Mouse (Mus musculus): ENCODE data around the gene Slamf1. TPM values are rescaled to one million over a fixed set of nuclear protein-coding genes. Genes with fewer than 3 reads are reported as not detected.

Gene Slamf1
- total and polyA plus RNA-seq, 2 experiments from 2014 or later: 0.11 to 0.19 TPM

- Histone ChIP-seq H3K9ac (replicated peaks; ENCODE audit: low read length, poor library complexity, severe bottlenecking) (no peak overlapping the region), H3K27ac (ENCODE audit: low read depth, low read length) (no peak overlapping the region), H3K4me2 (ENCODE audit: low read depth, low read length, poor library complexity, severe bottlenecking) (no peak overlapping the region), H3K36me3 (ENCODE audit: insufficient read depth, low read length) (no peaks in the 10 kb centered on the region), H3K4me3 (ENCODE audit: low read depth, low read length) (no peak overlapping the region), H3K27me3 (ENCODE audit: insufficient read depth, low read length) (no peaks in the 10 kb centered on the region), H3K9me3 (ENCODE audit: low read length) (no peaks in the 10 kb centered on the region), H3K4me1 (ENCODE audit: insufficient read depth, low read length) (no peaks in the 10 kb centered on the region)
- 91% methylated on average over 4 of the region's 4 CpGs for WGBS
- TF ChIP-seq CTCF (IDR thresholded peaks at IDR 0.05): no peak
- ATAC-seq (ENCODE audit: low FRiP score) (no peak), DNase-seq (ENCODE audit: low spot score) (no peak)
Measured at GRCm38 (mm10) chr1:171816991-171817390, 50.1 kb downstream of the Slamf1 start.

- Histone ChIP-seq H3K4me3 (ENCODE audit: low read depth, low read length) (no peak overlapping the region), H3K4me2 (ENCODE audit: low read depth, low read length, poor library complexity, severe bottlenecking) (no peak overlapping the region), H3K36me3 (ENCODE audit: insufficient read depth, low read length) (no peaks in the 10 kb centered on the region), H3K9ac (replicated peaks; ENCODE audit: low read length, poor library complexity, severe bottlenecking) (no peak overlapping the region), H3K9me3 (ENCODE audit: low read length) (no peaks in the 10 kb centered on the region), H3K4me1 (ENCODE audit: insufficient read depth, low read length) (no peaks in the 10 kb centered on the region), H3K27me3 (ENCODE audit: insufficient read depth, low read length) (no peaks in the 10 kb centered on the region), H3K27ac (ENCODE audit: low read depth, low read length) (no peak overlapping the region)
- ATAC-seq (ENCODE audit: low FRiP score) (no peak), DNase-seq (ENCODE audit: low spot score) (no peak)
- 29% methylated on average over 1 of the region's 1 CpGs for WGBS
- TF ChIP-seq CTCF (IDR thresholded peaks at IDR 0.05): no peak
Measured at GRCm38 (mm10) chr1:171821331-171821730, 54.4 kb downstream of the Slamf1 start.

- Histone ChIP-seq H3K4me1 (ENCODE audit: insufficient read depth, low read length) (no peaks in the 10 kb centered on the region), H3K27ac (ENCODE audit: low read depth, low read length) (no peak overlapping the region), H3K36me3 (ENCODE audit: insufficient read depth, low read length) (no peaks in the 10 kb centered on the region), H3K9me3 (ENCODE audit: low read length) (no peaks in the 10 kb centered on the region), H3K27me3 (ENCODE audit: insufficient read depth, low read length) (no peaks in the 10 kb centered on the region), H3K4me3 (ENCODE audit: low read depth, low read length) (no peak overlapping the region), H3K9ac (replicated peaks; ENCODE audit: low read length, poor library complexity, severe bottlenecking) (no peak overlapping the region), H3K4me2 (ENCODE audit: low read depth, low read length, poor library complexity, severe bottlenecking) (no peak overlapping the region)
- ATAC-seq (ENCODE audit: low FRiP score): no peak
- no peak for DNase-seq (ENCODE audit: low spot score)
- WGBS: 32% methylated on average over 4 of the region's 4 CpGs
- TF ChIP-seq CTCF (IDR thresholded peaks at IDR 0.05): peak; percentile 39; the same call in 1 of the 2 replicates
Measured at GRCm38 (mm10) chr1:171825462-171825861, 58.5 kb downstream of the Slamf1 start.

GRCm38 (mm10) chr1:171826164-171826563 is 59.2 kb downstream of the Slamf1 start:
- Histone ChIP-seq H3K27me3 (ENCODE audit: insufficient read depth, low read length) (no peaks in the 10 kb centered on the region), H3K36me3 (ENCODE audit: insufficient read depth, low read length) (no peaks in the 10 kb centered on the region), H3K4me3 (ENCODE audit: low read depth, low read length) (no peak overlapping the region), H3K9me3 (ENCODE audit: low read length) (no peaks in the 10 kb centered on the region), H3K4me2 (ENCODE audit: low read depth, low read length, poor library complexity, severe bottlenecking) (no peak overlapping the region), H3K9ac (replicated peaks; ENCODE audit: low read length, poor library complexity, severe bottlenecking) (no peak overlapping the region), H3K27ac (ENCODE audit: low read depth, low read length) (no peak overlapping the region), H3K4me1 (ENCODE audit: insufficient read depth, low read length) (no peaks in the 10 kb centered on the region)
- peak; percentile 54 for DNase-seq (ENCODE audit: low spot score)
- peak; percentile 78 for TF ChIP-seq CTCF (IDR thresholded peaks at IDR 0.05)
- ATAC-seq (ENCODE audit: low FRiP score): no peak

GRCm38 (mm10) chr1:171827674-171828073 is 60.7 kb downstream of the Slamf1 start:
- Histone ChIP-seq H3K36me3 (ENCODE audit: insufficient read depth, low read length) (no peaks in the 10 kb centered on the region), H3K4me3 (ENCODE audit: low read depth, low read length) (no peak overlapping the region), H3K9me3 (ENCODE audit: low read length) (no peaks in the 10 kb centered on the region), H3K4me2 (ENCODE audit: low read depth, low read length, poor library complexity, severe bottlenecking) (no peak overlapping the region), H3K4me1 (ENCODE audit: insufficient read depth, low read length) (no peaks in the 10 kb centered on the region), H3K9ac (replicated peaks; ENCODE audit: low read length, poor library complexity, severe bottlenecking) (no peak overlapping the region), H3K27ac (ENCODE audit: low read depth, low read length) (no peak overlapping the region), H3K27me3 (ENCODE audit: insufficient read depth, low read length) (no peaks in the 10 kb centered on the region)
- peak; percentile 18; the same call in 1 of the 2 replicates for TF ChIP-seq CTCF (IDR thresholded peaks at IDR 0.05)
- DNase-seq (ENCODE audit: low spot score) (peak; percentile 6), ATAC-seq (ENCODE audit: low FRiP score) (no peak)

GRCm38 (mm10) chr1:171839488-171839887 is 72.6 kb downstream of the Slamf1 start, which contains the start of gene Cd84:
Gene Cd84, plus strand, starts transcription at chr1:171839697.
- H3K36me3 ChIP-seq (ENCODE audit: insufficient read depth, low read length): no peaks in the 10 kb centered on the region
- H3K9ac ChIP-seq (replicated peaks; ENCODE audit: low read length, poor library complexity, severe bottlenecking): no peak within 1 kb of the TSS
- H3K4me2 ChIP-seq (ENCODE audit: low read depth, low read length, poor library complexity, severe bottlenecking): no peak within 1 kb of the TSS
- H3K4me3 ChIP-seq (ENCODE audit: low read depth, low read length): no peak within 1 kb of the TSS
- H3K27ac ChIP-seq (ENCODE audit: low read depth, low read length): no peak within 1 kb of the TSS
- no peak for TF ChIP-seq CTCF (IDR thresholded peaks at IDR 0.05)
- WGBS: 92% methylated on average over 3 of the region's 3 CpGs
- H3K27me3 ChIP-seq (ENCODE audit: insufficient read depth, low read length): no peaks in the 10 kb centered on the region
- H3K9me3 ChIP-seq (ENCODE audit: low read length): no peaks in the 10 kb centered on the region
- ATAC-seq (ENCODE audit: low FRiP score): no peak
- DNase-seq (ENCODE audit: low spot score): no peak
- no peaks in the 10 kb centered on the region for H3K4me1 ChIP-seq (ENCODE audit: insufficient read depth, low read length)
